Mouse (Mus musculus) E14TG2a.4 (cell line): Measurements from ENCODE around the gene Bsn.

Experiments
- CTCF ChIP-seq: conservative IDR thresholded peaks from 2 replicates; pipeline ENCODE4 v1.5.1; 2014; ENCODE audit warnings: low read length
- NANOG ChIP-seq: IDR thresholded peaks from 2 replicates; pipeline ENCODE4 v1.6.1; 2014; ENCODE audit warnings: borderline replicate concordance, low read length, mixed read lengths
- POU5F1 ChIP-seq: IDR thresholded peaks from 2 replicates; pipeline ENCODE4 v1.6.1; 2014; ENCODE audit warnings: low read length, borderline replicate concordance

DNA sequence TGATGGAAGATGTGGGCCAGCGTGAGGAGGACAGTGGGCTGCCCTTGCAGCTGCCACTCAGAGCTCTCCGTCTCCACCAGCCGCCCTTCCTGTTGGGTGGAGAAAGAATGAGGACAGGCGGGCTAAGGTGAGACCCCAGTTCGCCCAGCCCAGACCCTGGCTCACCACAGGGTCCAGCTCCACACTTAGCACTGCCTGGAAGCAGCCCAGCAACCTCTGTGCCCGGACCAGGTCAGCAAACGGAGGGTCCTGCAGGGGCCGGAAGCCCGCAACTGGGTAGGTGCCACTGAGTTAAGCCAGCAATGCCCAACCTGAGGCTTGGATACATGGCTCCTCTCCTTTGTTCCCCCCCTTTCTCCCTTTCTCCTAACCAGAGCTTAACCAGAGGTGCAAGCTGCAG, 121.2 kb downstream of the Bsn start:
- TF ChIP-seq CTCF (no peak), NANOG (no peak), POU5F1 (no peak)
